Mouse (Mus musculus): Measurements from ENCODE around the gene Stxbp6. TPM values are rescaled to one million over a fixed set of nuclear protein-coding genes. Genes with fewer than 3 reads are reported as not detected.

Stxbp6 gene
- polyA plus RNA-seq, 1 experiment = 6.1 TPM

- TF ChIP-seq CTCF (IDR thresholded peaks at IDR 0.05; ENCODE audit: control insufficient read depth, insufficient read depth, insufficient replicate concordance, low read depth, low read length) (no peak), POLR2A (IDR thresholded peaks at IDR 0.05; ENCODE audit: control insufficient read depth, low read depth, low read length) (no peak)
- H3K27me3 ChIP-seq (ENCODE audit: control insufficient read depth, insufficient read depth, low read length) = no peaks in the 10 kb centered on the region
- no peaks in the 10 kb centered on the region; the same call in none of the 2 replicates for H3K4me1 ChIP-seq (ENCODE audit: control insufficient read depth, insufficient read depth, low read length)
- no peaks in the 10 kb centered on the region for H3K36me3 ChIP-seq (ENCODE audit: control insufficient read depth, insufficient read depth, low read length)
- no peak overlapping the region for H3K27ac ChIP-seq (ENCODE audit: control insufficient read depth, insufficient read depth, low read depth, low read length)
- H3K4me3 ChIP-seq (ENCODE audit: control insufficient read depth, low read depth, low read length) = no peak overlapping the region
Measured at GRCm38 (mm10) chr12:45037496-45037895, 37.0 kb downstream of the Stxbp6 start.

- Histone ChIP-seq H3K27ac (ENCODE audit: control insufficient read depth, insufficient read depth, low read depth, low read length) (no peak overlapping the region), H3K4me1 (ENCODE audit: control insufficient read depth, insufficient read depth, low read length) (no peaks in the 10 kb centered on the region; the same call in 1 of the 2 replicates), H3K36me3 (ENCODE audit: control insufficient read depth, insufficient read depth, low read length) (no peaks in the 10 kb centered on the region), H3K4me3 (ENCODE audit: control insufficient read depth, low read depth, low read length) (no peak overlapping the region), H3K27me3 (ENCODE audit: control insufficient read depth, insufficient read depth, low read length) (no peaks in the 10 kb centered on the region)
- TF ChIP-seq CTCF (IDR thresholded peaks at IDR 0.05; ENCODE audit: control insufficient read depth, insufficient read depth, insufficient replicate concordance, low read depth, low read length) (no peak), POLR2A (IDR thresholded peaks at IDR 0.05; ENCODE audit: control insufficient read depth, low read depth, low read length) (no peak)
Measured at GRCm38 (mm10) chr12:45037091-45037490, 37.4 kb downstream of the Stxbp6 start.

GRCm38 (mm10) chr12:45030681-45031080, 43.8 kb downstream of the Stxbp6 start:
- Histone ChIP-seq H3K27ac (ENCODE audit: control insufficient read depth, insufficient read depth, low read depth, low read length) (no peak overlapping the region), H3K36me3 (ENCODE audit: control insufficient read depth, insufficient read depth, low read length) (no peaks in the 10 kb centered on the region), H3K4me1 (ENCODE audit: control insufficient read depth, insufficient read depth, low read length) (no peaks in the 10 kb centered on the region), H3K27me3 (ENCODE audit: control insufficient read depth, insufficient read depth, low read length) (no peaks in the 10 kb centered on the region), H3K4me3 (ENCODE audit: control insufficient read depth, low read depth, low read length) (no peak overlapping the region)
- TF ChIP-seq CTCF (IDR thresholded peaks at IDR 0.05; ENCODE audit: control insufficient read depth, insufficient read depth, insufficient replicate concordance, low read depth, low read length) (no peak), POLR2A (IDR thresholded peaks at IDR 0.05; ENCODE audit: control insufficient read depth, low read depth, low read length) (no peak)

GRCm38 (mm10) chr12:45026347-45026746, 48.2 kb downstream of the Stxbp6 start:
- no peak overlapping the region for H3K4me3 ChIP-seq (ENCODE audit: control insufficient read depth, low read depth, low read length)
- H3K27ac ChIP-seq (ENCODE audit: control insufficient read depth, insufficient read depth, low read depth, low read length) = no peak overlapping the region
- H3K4me1 ChIP-seq (ENCODE audit: control insufficient read depth, insufficient read depth, low read length) = no peaks in the 10 kb centered on the region
- no peaks in the 10 kb centered on the region for H3K27me3 ChIP-seq (ENCODE audit: control insufficient read depth, insufficient read depth, low read length)
- TF ChIP-seq POLR2A (IDR thresholded peaks at IDR 0.05; ENCODE audit: control insufficient read depth, low read depth, low read length) (no peak), CTCF (IDR thresholded peaks at IDR 0.05; ENCODE audit: control insufficient read depth, insufficient read depth, insufficient replicate concordance, low read depth, low read length) (no peak)
- H3K36me3 ChIP-seq (ENCODE audit: control insufficient read depth, insufficient read depth, low read length) = no peaks in the 10 kb centered on the region

GRCm38 (mm10) chr12:45020018-45020417, 54.5 kb downstream of the Stxbp6 start:
- Histone ChIP-seq H3K36me3 (ENCODE audit: control insufficient read depth, insufficient read depth, low read length) (no peaks in the 10 kb centered on the region), H3K27ac (ENCODE audit: control insufficient read depth, insufficient read depth, low read depth, low read length) (no peak overlapping the region), H3K4me1 (ENCODE audit: control insufficient read depth, insufficient read depth, low read length) (no peaks in the 10 kb centered on the region), H3K27me3 (ENCODE audit: control insufficient read depth, insufficient read depth, low read length) (no peaks in the 10 kb centered on the region), H3K4me3 (ENCODE audit: control insufficient read depth, low read depth, low read length) (no peak overlapping the region)
- TF ChIP-seq POLR2A (IDR thresholded peaks at IDR 0.05; ENCODE audit: control insufficient read depth, low read depth, low read length) = no peak
- TF ChIP-seq CTCF (IDR thresholded peaks at IDR 0.05; ENCODE audit: control insufficient read depth, insufficient read depth, insufficient replicate concordance, low read depth, low read length) = no peak

- no peak for TF ChIP-seq POLR2A (IDR thresholded peaks at IDR 0.05; ENCODE audit: control insufficient read depth, low read depth, low read length)
- no peak for TF ChIP-seq CTCF (IDR thresholded peaks at IDR 0.05; ENCODE audit: control insufficient read depth, insufficient read depth, insufficient replicate concordance, low read depth, low read length)
- no peak overlapping the region for H3K4me3 ChIP-seq (ENCODE audit: control insufficient read depth, low read depth, low read length)
- H3K36me3 ChIP-seq (ENCODE audit: control insufficient read depth, insufficient read depth, low read length) = no peaks in the 10 kb centered on the region
- H3K27ac ChIP-seq (ENCODE audit: control insufficient read depth, insufficient read depth, low read depth, low read length) = no peak overlapping the region
- no peaks in the 10 kb centered on the region for H3K27me3 ChIP-seq (ENCODE audit: control insufficient read depth, insufficient read depth, low read length)
- no peaks in the 10 kb centered on the region for H3K4me1 ChIP-seq (ENCODE audit: control insufficient read depth, insufficient read depth, low read length)
Measured at GRCm38 (mm10) chr12:45019059-45019822, 55.3 kb downstream of the Stxbp6 start.

GRCm38 (mm10) chr12:45013246-45013756, 61.2 kb downstream of the Stxbp6 start:
- Histone ChIP-seq H3K27me3 (ENCODE audit: control insufficient read depth, insufficient read depth, low read length) (no peaks in the 10 kb centered on the region), H3K27ac (ENCODE audit: control insufficient read depth, insufficient read depth, low read depth, low read length) (no peak overlapping the region), H3K4me1 (ENCODE audit: control insufficient read depth, insufficient read depth, low read length) (no peaks in the 10 kb centered on the region), H3K36me3 (ENCODE audit: control insufficient read depth, insufficient read depth, low read length) (no peaks in the 10 kb centered on the region), H3K4me3 (ENCODE audit: control insufficient read depth, low read depth, low read length) (no peak overlapping the region)
- TF ChIP-seq CTCF (IDR thresholded peaks at IDR 0.05; ENCODE audit: control insufficient read depth, insufficient read depth, insufficient replicate concordance, low read depth, low read length) = no peak
- no peak for TF ChIP-seq POLR2A (IDR thresholded peaks at IDR 0.05; ENCODE audit: control insufficient read depth, low read depth, low read length)

All from testis, adult 2 months (tissue).